Mouse (Mus musculus) intestine, embryonic 14.5 days (tissue): ENCODE measurements around the gene Zfp574. TPM values are rescaled to one million over a fixed set of nuclear protein-coding genes. Genes with fewer than 3 reads are reported as not detected.

Experiments used
- ATAC-seq: fragments of 200-750 bp; cut with Nextera tagmentation; replicated peaks from 2 replicates; pipeline ENCODE4 v1.8.0; 2017; ENCODE audit warnings: low read depth, moderate number of reproducible peaks, moderate TSS enrichment, moderate library complexity; ENCODE audit not compliant: low FRiP score, low TSS enrichment
- DNase-seq: peaks from one replicate; pipeline ENCODE4 v3.0.0-alpha.2; 2018; ENCODE audit warnings: low spot score
- H3K27ac ChIP-seq: fragments of 300-500 bp; sonication (generic); 2 replicates; pipeline ENCODE4 v1.5.1; 2014; ENCODE audit warnings: low read depth, mild to moderate bottlenecking, control low read depth
- H3K27me3 ChIP-seq: fragments of 300-500 bp; sonication (generic); replicated peaks from 2 replicates; pipeline ENCODE4 v1.6.1; 2014; ENCODE audit warnings: low read length, control low read depth; ENCODE audit not compliant: control insufficient read depth, insufficient read depth
- H3K36me3 ChIP-seq: fragments of 300-500 bp; sonication (generic); 2 replicates; pipeline ENCODE4 v1.6.1; 2014; ENCODE audit warnings: low read length, control low read depth; ENCODE audit not compliant: control insufficient read depth, insufficient read depth
- H3K4me1 ChIP-seq: fragments of 300-500 bp; sonication (generic); replicated peaks from 2 replicates; pipeline ENCODE4 v1.6.1; 2014; ENCODE audit warnings: low read length, control low read depth, mixed read lengths; ENCODE audit not compliant: control insufficient read depth, insufficient read depth
- H3K4me2 ChIP-seq: fragments of 300-500 bp; sonication (generic); 2 replicates; pipeline ENCODE4 v1.6.1; 2014; ENCODE audit warnings: low read length
- H3K4me3 ChIP-seq: fragments of 300-500 bp; sonication (generic); 2 replicates; pipeline ENCODE4 v1.5.1; 2014; ENCODE audit warnings: low read depth, low read length, control low read depth, mixed read lengths
- H3K9ac ChIP-seq: fragments of 300-500 bp; sonication (generic); 2 replicates; pipeline ENCODE4 v1.6.1; 2014; ENCODE audit warnings: mild to moderate bottlenecking, low read length
- H3K9me3 ChIP-seq: fragments of 300-500 bp; sonication (generic); 2 replicates; pipeline ENCODE4 v1.6.1; 2016; ENCODE audit warnings: low read length, control low read depth; ENCODE audit not compliant: control insufficient read depth
- WGBS: fragments of 180-500 bp; shearing (Covaris S2); extraction: QIAGEN DNeasy Blood & Tissue Kit; methylation state at CpG from one replicate; pipeline ENCODE4 v1.1.7; 2014; 5-methylcytosine and 5-hydroxymethylcytosine counted together
- polyA plus RNA-seq: library from polyadenylated mRNA; unstranded; fragments of >200 nt; fragmentation: Nextera tagmentation; extraction: Ambion mirVana; gene quantifications from 2 replicates; pipeline ENCODE4 v1.2.1, GENCODE M21; 2014

Zfp574 gene
- polyA plus RNA-seq = 21.9 and 24.8 TPM in 2 replicates

DNA sequence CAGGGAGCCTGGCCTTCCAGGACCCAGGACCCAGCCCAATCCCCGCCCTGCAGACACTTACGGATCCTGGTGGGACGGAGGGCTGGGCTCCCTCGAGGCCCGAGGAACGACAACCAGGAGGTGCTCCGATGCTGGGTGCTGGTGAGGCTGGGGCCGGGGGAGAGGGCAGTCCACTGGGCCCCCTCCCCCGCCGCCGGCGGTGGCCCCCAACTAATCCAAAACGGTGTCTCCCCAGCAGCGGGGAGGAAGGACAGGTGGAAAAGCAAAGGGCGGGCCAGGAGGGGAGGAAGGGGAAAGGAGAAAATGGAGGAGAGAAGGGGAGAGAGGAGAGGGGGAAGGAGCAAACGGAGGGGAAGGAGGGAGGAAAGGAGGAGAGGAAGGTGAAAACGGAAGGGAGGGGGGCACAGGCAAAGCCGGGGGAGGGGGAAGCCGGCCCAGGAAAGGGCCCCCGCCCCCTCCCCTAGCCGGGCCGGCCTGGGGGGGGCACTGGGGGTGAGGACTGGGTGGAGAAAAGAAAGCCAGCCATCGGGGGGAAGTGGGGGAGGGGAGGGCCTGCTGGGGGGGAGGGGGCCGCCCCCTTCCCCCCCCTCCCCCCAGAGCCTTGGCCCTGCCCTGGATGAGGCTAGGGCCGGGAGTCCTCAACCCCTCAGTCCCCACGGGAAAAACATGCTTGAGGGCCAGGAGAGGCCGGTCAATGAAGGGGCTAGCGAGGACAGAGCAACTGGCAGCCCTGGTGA, at the start of gene Zfp574, which contains the start of gene Grik5:
TSS of gene Zfp574 (plus strand) at position 589 of the 737 bp plus-strand sequence.
TSS of gene Grik5 (minus strand) at position 368 of the 737 bp plus-strand sequence.
- peaks cover 14% of the 10 kb centered on the region for H3K36me3 ChIP-seq
- peak; percentile 71 for DNase-seq
- peak within 1 kb of the TSS; percentile 62 for H3K4me3 ChIP-seq
- no peaks in the 10 kb centered on the region for H3K9me3 ChIP-seq
- H3K4me2 ChIP-seq = peak within 1 kb of the TSS; percentile 92
- peak within 1 kb of the TSS; percentile 66 for H3K9ac ChIP-seq
- H3K4me1 ChIP-seq = peaks cover 28% of the 10 kb centered on the region
- peak within 1 kb of the TSS; percentile 58 for H3K27ac ChIP-seq
- WGBS = 1% methylated on average over 25 of the region's 28 CpGs
- no peak for ATAC-seq
- no peaks in the 10 kb centered on the region for H3K27me3 ChIP-seq

DNA sequence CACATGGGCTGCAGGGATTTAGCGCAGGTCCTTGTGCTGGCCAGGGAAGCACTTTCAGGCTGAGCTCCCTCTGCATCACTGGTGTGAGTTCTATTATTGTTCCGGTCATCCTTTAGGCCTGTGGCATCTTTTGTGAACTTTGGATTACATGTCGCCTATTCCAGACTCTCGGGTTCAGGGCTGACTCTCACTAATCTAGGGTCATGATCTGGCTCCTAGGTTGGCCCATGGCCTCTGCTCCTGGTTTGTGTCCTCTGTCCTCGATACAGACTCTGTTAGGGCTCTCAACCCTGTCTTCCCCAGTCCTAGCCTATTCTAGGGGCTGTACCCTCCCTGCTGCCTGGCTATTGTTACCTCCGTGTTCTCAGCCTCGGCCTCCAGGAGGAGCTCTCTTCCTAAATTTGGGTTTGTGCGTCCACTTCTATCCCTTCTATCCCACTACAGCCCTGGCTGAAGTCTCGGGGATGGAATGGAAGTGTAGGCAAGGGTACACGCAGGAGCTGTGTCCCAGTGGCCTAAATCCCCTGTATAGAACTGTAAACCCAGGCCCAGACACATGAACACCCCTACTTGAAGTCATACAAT, 46.4 kb upstream of the Zfp574 start:
- Histone ChIP-seq H3K9ac (no peak overlapping the region), H3K4me1 (no peaks in the 10 kb centered on the region), H3K4me2 (no peak overlapping the region), H3K9me3 (no peaks in the 10 kb centered on the region), H3K27me3 (no peaks in the 10 kb centered on the region), H3K27ac (no peak overlapping the region), H3K4me3 (no peak overlapping the region), H3K36me3 (peaks cover 27% of the 10 kb centered on the region)
- DNase-seq = no peak
- ATAC-seq = no peak
- 64% methylated on average over 10 of the region's 10 CpGs for WGBS

- Histone ChIP-seq H3K4me2 (no peak overlapping the region), H3K9me3 (no peaks in the 10 kb centered on the region), H3K36me3 (peaks cover 22% of the 10 kb centered on the region), H3K4me1 (no peaks in the 10 kb centered on the region), H3K4me3 (no peak overlapping the region), H3K27me3 (no peaks in the 10 kb centered on the region), H3K27ac (no peak overlapping the region), H3K9ac (no peak overlapping the region)
- ATAC-seq = no peak
- DNase-seq = no peak
- WGBS = 53% methylated on average over 7 of the region's 7 CpGs
These were observed 45.9 kb upstream of the Zfp574 start for GRCm38 (mm10) chr7:25026452-25026851.

DNA sequence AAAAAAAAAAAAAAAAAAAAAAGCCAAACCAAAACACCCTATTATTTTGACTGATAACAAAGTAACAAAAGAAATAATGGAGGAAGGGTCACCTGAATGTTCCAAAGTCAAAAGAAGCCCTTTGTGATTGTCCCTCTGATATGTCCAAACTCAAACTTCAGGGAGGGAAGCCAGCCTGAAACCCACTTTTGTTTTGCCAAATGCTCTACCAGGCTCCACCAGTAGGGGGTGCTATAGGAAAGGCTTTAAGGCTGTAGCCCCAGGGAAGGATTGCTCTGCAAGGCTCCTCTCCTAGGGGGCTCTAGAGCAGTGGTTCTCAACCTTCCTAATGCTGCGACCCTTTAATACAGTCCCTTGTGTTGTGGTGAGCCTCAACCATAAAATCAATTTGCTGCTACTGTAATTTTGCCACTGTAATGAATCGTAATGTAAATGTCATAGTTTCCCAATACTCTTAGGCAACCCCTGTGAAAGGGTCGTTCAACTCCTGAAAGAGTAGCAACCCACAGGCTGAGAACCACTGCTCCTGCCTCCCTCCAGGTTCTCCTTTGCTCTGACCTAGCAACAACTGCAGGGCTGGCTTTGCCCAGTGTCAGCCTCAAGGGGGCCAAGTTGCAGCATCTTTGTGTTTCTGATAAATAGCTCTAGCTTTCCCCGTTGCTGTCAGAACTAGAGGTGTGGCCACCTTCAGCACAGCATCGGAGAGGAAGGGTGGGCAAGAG, 42.2 kb upstream of the Zfp574 start:
- DNase-seq (peak; percentile 96), ATAC-seq (no peak)
- Histone ChIP-seq H3K27ac (no peak overlapping the region), H3K36me3 (peaks cover 24% of the 10 kb centered on the region), H3K4me2 (no peak overlapping the region), H3K4me3 (no peak overlapping the region), H3K27me3 (no peaks in the 10 kb centered on the region), H3K4me1 (no peaks in the 10 kb centered on the region), H3K9ac (no peak overlapping the region), H3K9me3 (no peaks in the 10 kb centered on the region)
- WGBS = 44% methylated on average over 5 of the region's 5 CpGs

DNA sequence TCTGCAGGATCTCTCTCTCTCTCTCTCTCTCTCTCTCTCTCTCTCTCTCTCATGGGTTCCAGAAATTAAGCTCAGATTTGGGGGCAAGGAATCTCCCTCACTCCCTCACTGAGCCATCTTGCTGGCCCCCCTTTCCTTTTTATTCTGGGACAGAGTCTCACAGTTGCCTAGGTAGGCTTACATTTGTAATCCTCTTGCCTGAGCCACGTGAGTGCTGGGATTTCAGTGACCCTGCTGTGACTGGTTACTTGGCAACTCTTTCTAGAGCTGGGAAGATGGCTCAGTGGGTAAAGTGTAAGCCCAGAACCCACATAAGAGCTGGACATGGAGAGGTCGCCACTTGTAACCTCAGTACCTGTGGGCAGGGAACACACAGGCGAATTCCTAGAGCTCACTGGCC, 40.8 kb upstream of the Zfp574 start:
- 81% methylated on average over 3 of the region's 3 CpGs for WGBS
- Histone ChIP-seq H3K4me2 (no peak overlapping the region), H3K36me3 (peaks cover 36% of the 10 kb centered on the region), H3K27me3 (no peaks in the 10 kb centered on the region), H3K9me3 (no peaks in the 10 kb centered on the region), H3K4me3 (no peak overlapping the region), H3K9ac (no peak overlapping the region), H3K27ac (no peak overlapping the region), H3K4me1 (no peaks in the 10 kb centered on the region)
- DNase-seq (no peak), ATAC-seq (no peak)

GRCm38 (mm10) chr7:25034796-25035195, 37.6 kb upstream of the Zfp574 start:
- Histone ChIP-seq H3K4me3 (no peak overlapping the region), H3K9me3 (no peaks in the 10 kb centered on the region), H3K27ac (no peak overlapping the region), H3K9ac (no peak overlapping the region), H3K4me2 (no peak overlapping the region), H3K36me3 (peaks cover 44% of the 10 kb centered on the region), H3K4me1 (no peaks in the 10 kb centered on the region), H3K27me3 (no peaks in the 10 kb centered on the region)
- ATAC-seq (no peak), DNase-seq (no peak)
- WGBS = 96% methylated on average over 4 of the region's 4 CpGs

- Histone ChIP-seq H3K27ac (no peak overlapping the region), H3K4me3 (no peak overlapping the region), H3K9ac (no peak overlapping the region), H3K9me3 (no peaks in the 10 kb centered on the region), H3K36me3 (peaks cover 51% of the 10 kb centered on the region), H3K27me3 (no peaks in the 10 kb centered on the region), H3K4me2 (no peak overlapping the region), H3K4me1 (no peaks in the 10 kb centered on the region)
- ATAC-seq (no peak), DNase-seq (peak; percentile 94)
- WGBS = 58% methylated on average over 7 of the region's 7 CpGs
These were observed 36.5 kb upstream of the Zfp574 start for GRCm38 (mm10) chr7:25035916-25036315.

DNA sequence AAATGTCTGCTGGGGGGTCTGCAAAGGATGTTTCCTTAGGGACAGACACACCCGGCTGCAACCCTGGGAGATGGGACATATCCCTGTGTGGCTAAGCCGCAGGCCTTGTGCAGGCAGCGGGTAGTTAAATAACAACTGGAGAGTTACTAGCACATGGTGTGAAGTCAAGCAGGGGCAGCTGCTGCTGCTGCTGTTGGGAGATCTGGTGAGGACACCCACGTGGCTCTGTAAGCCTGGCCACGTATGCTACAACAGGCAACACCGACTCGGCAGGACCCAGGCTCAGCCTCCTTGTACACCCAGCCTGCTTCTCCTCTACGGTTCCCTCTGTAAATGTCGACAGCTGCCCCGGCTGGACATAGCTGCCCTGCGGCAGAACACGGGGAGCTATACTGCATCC, 30.4 kb upstream of the Zfp574 start:
- Histone ChIP-seq H3K4me3 (no peak overlapping the region), H3K36me3 (peaks cover 57% of the 10 kb centered on the region)
- WGBS = 90% methylated on average over 12 of the region's 12 CpGs

More for the DNA sequence above, 30.4 kb upstream of the Zfp574 start:
- no peak overlapping the region for H3K27ac ChIP-seq
- H3K27me3 ChIP-seq = no peaks in the 10 kb centered on the region
- H3K9me3 ChIP-seq = no peaks in the 10 kb centered on the region
- no peak overlapping the region for H3K9ac ChIP-seq
- DNase-seq = no peak
- H3K4me1 ChIP-seq = no peaks in the 10 kb centered on the region
- ATAC-seq = no peak
- no peak overlapping the region for H3K4me2 ChIP-seq
